Mouse (Mus musculus) liver, embryonic 15.5 days (tissue): ENCODE data around the gene Tspan1. TPM values are rescaled to one million over a fixed set of nuclear protein-coding genes. Genes with fewer than 3 reads are reported as not detected.
A peak's percentile ranks its signal among the peaks of the same experiment; 100 is the strongest.

Experiments
- ATAC-seq: fragments of 200-750 bp; cut with Nextera tagmentation; 2 replicates; pipeline ENCODE4 v1.8.0; 2017; ENCODE audit warnings: moderate number of reproducible peaks, mild to moderate bottlenecking, moderate library complexity; ENCODE audit not compliant: insufficient read depth
- H3K27ac ChIP-seq: fragments of 300-500 bp; sonication (generic); replicated peaks from 2 replicates; pipeline ENCODE4 v1.5.1; 2015; ENCODE audit warnings: mild to moderate bottlenecking, inconsistent platforms
- H3K27me3 ChIP-seq: fragments of 300-500 bp; sonication (generic); 2 replicates; pipeline ENCODE4 v1.6.1; 2015; ENCODE audit warnings: mild to moderate bottlenecking, inconsistent platforms
- H3K36me3 ChIP-seq: fragments of 300-500 bp; sonication (generic); replicated peaks from 2 replicates; pipeline ENCODE4 v1.6.1; 2015; ENCODE audit warnings: moderate library complexity, mild to moderate bottlenecking, inconsistent platforms
- H3K4me1 ChIP-seq: fragments of 300-500 bp; sonication (generic); replicated peaks from 2 replicates; pipeline ENCODE4 v1.6.1; 2015; ENCODE audit warnings: inconsistent platforms
- H3K4me2 ChIP-seq: fragments of 300-500 bp; sonication (generic); 2 replicates; pipeline ENCODE4 v1.6.1; 2015; ENCODE audit warnings: moderate library complexity, mild to moderate bottlenecking, inconsistent platforms
- H3K4me3 ChIP-seq: fragments of 300-500 bp; sonication (generic); replicated peaks from 2 replicates; pipeline ENCODE4 v1.5.1; 2015; ENCODE audit warnings: mild to moderate bottlenecking, inconsistent platforms
- H3K9ac ChIP-seq: fragments of 300-500 bp; sonication (generic); 2 replicates; pipeline ENCODE4 v1.6.1; 2015; ENCODE audit warnings: moderate library complexity, mild to moderate bottlenecking, inconsistent platforms
- H3K9me3 ChIP-seq: fragments of 300-500 bp; sonication (generic); replicated peaks from 2 replicates; pipeline ENCODE4 v1.6.1; 2016; ENCODE audit warnings: inconsistent platforms
- WGBS: fragments of 180-500 bp; shearing (Covaris S2); methylation state at CpG from one replicate; pipeline ENCODE4 v1.1.7; 2015; ENCODE audit warnings: mixed read lengths; ENCODE audit not compliant: insufficient replicate concordance; 5-methylcytosine and 5-hydroxymethylcytosine counted together
- polyA plus RNA-seq: library from polyadenylated mRNA; unstranded; fragments of >200 nt; fragmentation: Nextera tagmentation; extraction: Ambion mirVana; gene quantifications from 2 replicates; pipeline ENCODE4 v1.2.1, GENCODE M21; 2015

Gene Tspan1
- polyA plus RNA-seq, 1 experiment from 2014 or later, result not detected

GRCm38 (mm10) chr4:116143891-116144717 is 23.3 kb downstream of the Tspan1 start:
- H3K4me1 ChIP-seq, result peaks cover 11% of the 10 kb centered on the region
- H3K27me3 ChIP-seq, result peaks cover 56% of the 10 kb centered on the region
- H3K4me3 ChIP-seq, result peak overlapping the region; percentile 55
- no peaks in the 10 kb centered on the region for H3K9me3 ChIP-seq
- H3K4me2 ChIP-seq, result peak overlapping the region; percentile 79
- H3K9ac ChIP-seq, result peak overlapping the region; percentile 40; the same call in 1 of the 2 replicates
- 0 out of 2 replicates have a peak, but pooled peaks have one; percentile 34 for ATAC-seq
- H3K36me3 ChIP-seq, result no peaks in the 10 kb centered on the region
- H3K27ac ChIP-seq, result no peak overlapping the region
- WGBS, result 1% methylated on average over 47 of the region's 47 CpGs

DNA sequence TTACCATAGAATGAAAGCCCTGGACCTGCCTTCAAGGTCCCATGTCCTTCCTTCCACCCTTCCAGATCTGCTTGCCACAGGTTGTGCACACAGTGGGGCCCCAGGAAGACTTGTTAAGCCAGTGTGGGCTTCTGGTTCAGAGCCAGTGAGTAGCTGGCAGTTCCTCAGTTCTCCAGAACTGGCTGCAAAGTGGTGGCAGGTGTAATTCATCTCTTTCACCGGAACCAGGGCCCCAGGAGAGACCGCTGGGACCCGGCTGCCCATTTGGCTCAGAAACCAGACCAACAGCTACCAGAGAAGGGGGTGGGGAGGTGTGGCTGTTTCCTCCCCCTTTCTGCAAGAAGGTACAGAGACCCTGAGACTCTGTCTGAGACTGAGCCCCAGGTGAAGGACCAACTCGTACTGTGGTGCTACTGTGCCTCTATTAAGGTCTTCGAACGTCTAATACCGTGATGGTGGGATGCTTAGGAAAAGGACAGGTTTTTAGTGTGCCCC is 24.0 kb downstream of the Tspan1 start:
- H3K9ac ChIP-seq, result no peak overlapping the region
- H3K36me3 ChIP-seq, result no peaks in the 10 kb centered on the region
- H3K4me3 ChIP-seq, result peak overlapping the region; percentile 55; the same call in 1 of the 2 replicates
- peaks cover 56% of the 10 kb centered on the region for H3K27me3 ChIP-seq
- H3K9me3 ChIP-seq, result no peaks in the 10 kb centered on the region
- H3K4me2 ChIP-seq, result peak overlapping the region; percentile 79
- H3K4me1 ChIP-seq, result peaks cover 11% of the 10 kb centered on the region
- ATAC-seq, result no peak
- 8% methylated on average over 7 of the region's 7 CpGs for whole genome bisulfite sequencing
- no peak overlapping the region for H3K27ac ChIP-seq

DNA sequence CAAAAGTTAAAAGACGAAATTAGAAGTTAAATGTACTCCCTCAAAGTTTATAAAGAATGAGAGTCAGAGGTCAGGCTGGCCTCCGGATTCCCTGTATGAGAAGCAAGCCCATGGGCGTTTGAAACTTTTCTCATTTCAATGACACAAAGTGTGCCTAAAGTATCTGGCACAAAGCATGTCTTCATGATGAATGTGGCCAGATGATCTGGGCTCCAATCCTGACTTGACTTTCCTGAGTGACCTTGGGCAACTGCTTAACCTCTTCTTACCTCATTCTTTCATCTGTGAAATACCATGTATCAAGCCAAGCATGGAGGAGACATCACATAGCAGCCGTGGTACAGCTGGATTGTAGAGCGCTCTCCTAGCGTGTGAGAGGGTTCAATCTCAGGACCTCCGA is 25.1 kb downstream of the Tspan1 start:
- H3K27me3 ChIP-seq, result peaks cover 56% of the 10 kb centered on the region

DNA sequence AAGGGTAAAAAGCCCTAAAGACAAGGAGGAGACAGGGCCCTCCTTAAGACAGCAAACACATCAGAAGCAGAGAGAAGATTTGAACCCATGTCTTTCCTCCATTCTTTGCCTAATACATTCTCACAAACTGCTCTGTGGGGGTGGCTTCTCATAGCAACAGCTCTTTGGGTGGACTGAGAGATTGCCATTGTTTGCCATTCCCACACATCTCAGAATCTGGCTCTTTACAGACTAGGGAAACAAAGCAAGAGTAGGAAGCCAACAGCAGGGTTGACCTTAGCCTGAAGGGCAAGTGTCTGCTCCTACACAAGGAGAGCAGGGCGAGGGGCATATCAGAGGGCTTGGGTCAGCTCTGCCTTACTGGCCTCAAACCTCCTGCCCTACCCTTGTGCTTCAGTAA is 25.7 kb downstream of the Tspan1 start:
- H3K36me3 ChIP-seq, result no peaks in the 10 kb centered on the region
- H3K27me3 ChIP-seq, result peaks cover 56% of the 10 kb centered on the region
- 62% methylated on average over 1 of the region's 1 CpGs for WGBS
- peaks cover 11% of the 10 kb centered on the region for H3K4me1 ChIP-seq
- no peak overlapping the region for H3K27ac ChIP-seq
- ATAC-seq, result no peak
- H3K4me2 ChIP-seq, result no peak overlapping the region
- H3K4me3 ChIP-seq, result no peak overlapping the region
- H3K9ac ChIP-seq, result no peak overlapping the region
- H3K9me3 ChIP-seq, result no peaks in the 10 kb centered on the region

More for the DNA sequence above, 25.1 kb downstream of the Tspan1 start:
- 64% methylated on average over 7 of the region's 7 CpGs for WGBS
- no peak overlapping the region for H3K9ac ChIP-seq
- H3K27ac ChIP-seq, result no peak overlapping the region
- no peaks in the 10 kb centered on the region for H3K36me3 ChIP-seq
- H3K4me1 ChIP-seq, result peaks cover 11% of the 10 kb centered on the region
- no peaks in the 10 kb centered on the region for H3K9me3 ChIP-seq
- no peak for ATAC-seq
- no peak overlapping the region for H3K4me3 ChIP-seq
- H3K4me2 ChIP-seq, result no peak overlapping the region

- H3K4me1 ChIP-seq, result peaks cover 11% of the 10 kb centered on the region
- no peak overlapping the region for H3K27ac ChIP-seq
- H3K4me2 ChIP-seq, result no peak overlapping the region
- H3K9ac ChIP-seq, result no peak overlapping the region
- H3K9me3 ChIP-seq, result no peaks in the 10 kb centered on the region
- H3K4me3 ChIP-seq, result no peak overlapping the region
- no peaks in the 10 kb centered on the region for H3K36me3 ChIP-seq
- ATAC-seq, result no peak
- WGBS, result 62% methylated on average over 7 of the region's 7 CpGs
- peaks cover 56% of the 10 kb centered on the region for H3K27me3 ChIP-seq
Observed at GRCm38 (mm10) chr4:116140801-116141574, 26.4 kb downstream of the Tspan1 start.

DNA sequence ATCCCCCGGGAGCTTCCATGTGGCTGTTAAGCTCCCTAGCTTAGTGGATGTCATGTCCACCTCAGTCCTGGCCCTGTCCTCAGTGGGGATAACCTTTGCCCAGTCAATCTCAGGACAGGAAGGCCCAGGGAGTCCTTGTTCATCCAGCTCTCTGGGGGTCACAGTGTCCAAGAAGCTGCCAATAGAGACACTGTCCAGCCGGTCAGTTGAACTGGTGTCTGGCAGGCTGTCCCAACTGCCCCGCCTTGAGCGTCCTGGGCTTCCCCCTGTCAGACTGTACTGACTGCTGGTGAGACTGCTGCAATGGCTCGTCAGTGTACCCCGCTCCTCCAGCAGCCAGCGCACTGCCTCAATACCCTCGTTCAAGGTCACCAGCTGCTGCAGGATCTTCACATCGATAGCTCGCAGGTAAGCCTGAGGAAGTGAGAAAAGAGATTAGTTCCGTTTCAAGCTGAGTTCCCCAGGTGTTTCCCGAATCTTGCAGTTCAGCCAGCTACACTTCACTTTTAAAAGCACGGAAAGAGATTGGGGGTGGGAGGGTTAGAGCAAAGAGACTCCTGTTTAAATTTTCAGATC is 29.9 kb downstream of the Tspan1 start:
- Histone ChIP-seq H3K36me3 (no peaks in the 10 kb centered on the region), H3K9me3 (no peaks in the 10 kb centered on the region), H3K9ac (no peak overlapping the region), H3K4me3 (no peak overlapping the region), H3K27me3 (peaks cover 23% of the 10 kb centered on the region), H3K4me1 (no peaks in the 10 kb centered on the region), H3K27ac (no peak overlapping the region), H3K4me2 (no peak overlapping the region)
- WGBS, result 56% methylated on average over 13 of the region's 13 CpGs
- ATAC-seq, result no peak

DNA sequence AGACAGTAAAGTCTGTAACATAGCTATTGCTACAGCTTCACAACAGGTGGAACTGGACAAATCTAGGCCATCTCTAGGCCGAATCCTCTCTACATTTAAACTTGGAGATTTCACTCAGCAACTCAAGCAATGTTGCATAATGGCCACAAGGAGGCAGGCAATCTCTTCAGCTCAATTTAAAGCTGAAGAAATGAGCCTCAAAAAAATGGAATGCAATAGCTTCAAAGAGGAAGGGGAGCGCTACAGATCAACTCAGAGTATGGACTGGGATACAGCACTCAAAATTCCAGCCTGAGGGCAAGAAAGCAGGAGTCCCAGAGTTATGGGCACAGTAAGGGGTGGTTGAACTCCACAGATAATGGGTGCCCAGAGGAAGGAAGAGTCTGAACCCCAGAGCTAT is 32.4 kb downstream of the Tspan1 start:
- WGBS, result 35% methylated on average over 2 of the region's 2 CpGs
- no peaks in the 10 kb centered on the region for H3K36me3 ChIP-seq
- no peak for ATAC-seq
- H3K27me3 ChIP-seq, result no peaks in the 10 kb centered on the region
- no peaks in the 10 kb centered on the region for H3K4me1 ChIP-seq
- no peak overlapping the region for H3K27ac ChIP-seq
- no peak overlapping the region for H3K4me3 ChIP-seq
- H3K9me3 ChIP-seq, result no peaks in the 10 kb centered on the region
- H3K9ac ChIP-seq, result no peak overlapping the region
- no peak overlapping the region for H3K4me2 ChIP-seq

DNA sequence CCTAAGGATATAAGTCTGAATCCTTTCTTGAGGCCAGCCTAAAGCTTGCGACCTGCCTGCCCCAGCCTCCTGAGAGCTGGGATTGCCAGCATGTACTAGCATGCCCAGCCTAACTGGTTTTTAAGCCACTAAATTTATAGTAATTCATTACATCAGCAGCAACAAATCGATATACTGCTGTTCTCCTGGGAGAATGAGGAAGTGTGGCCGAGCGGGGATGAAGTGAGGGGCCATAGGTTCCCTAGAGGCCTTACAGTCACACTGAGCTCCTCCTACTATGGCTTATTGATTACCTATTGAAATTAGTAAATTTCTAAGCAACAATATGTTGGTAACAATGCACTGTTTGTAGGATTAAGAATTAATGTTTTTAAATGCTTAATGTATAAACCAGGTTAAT is 34.3 kb downstream of the Tspan1 start:
- Histone ChIP-seq H3K9ac (no peak overlapping the region), H3K27ac (no peak overlapping the region), H3K4me1 (no peaks in the 10 kb centered on the region), H3K4me2 (no peak overlapping the region), H3K4me3 (no peak overlapping the region), H3K27me3 (no peaks in the 10 kb centered on the region), H3K9me3 (no peaks in the 10 kb centered on the region), H3K36me3 (no peaks in the 10 kb centered on the region)
- no peak for ATAC-seq
- 51% methylated on average over 4 of the region's 4 CpGs for WGBS

GRCm38 (mm10) chr4:116127956-116128355 is 39.4 kb downstream of the Tspan1 start:
- Histone ChIP-seq H3K4me3 (no peak overlapping the region), H3K9me3 (no peaks in the 10 kb centered on the region), H3K9ac (no peak overlapping the region), H3K27me3 (no peaks in the 10 kb centered on the region), H3K27ac (no peak overlapping the region), H3K4me1 (peaks cover 28% of the 10 kb centered on the region), H3K4me2 (no peak overlapping the region), H3K36me3 (no peaks in the 10 kb centered on the region)
- no peak for ATAC-seq
- WGBS, result 74% methylated on average over 6 of the region's 6 CpGs

DNA sequence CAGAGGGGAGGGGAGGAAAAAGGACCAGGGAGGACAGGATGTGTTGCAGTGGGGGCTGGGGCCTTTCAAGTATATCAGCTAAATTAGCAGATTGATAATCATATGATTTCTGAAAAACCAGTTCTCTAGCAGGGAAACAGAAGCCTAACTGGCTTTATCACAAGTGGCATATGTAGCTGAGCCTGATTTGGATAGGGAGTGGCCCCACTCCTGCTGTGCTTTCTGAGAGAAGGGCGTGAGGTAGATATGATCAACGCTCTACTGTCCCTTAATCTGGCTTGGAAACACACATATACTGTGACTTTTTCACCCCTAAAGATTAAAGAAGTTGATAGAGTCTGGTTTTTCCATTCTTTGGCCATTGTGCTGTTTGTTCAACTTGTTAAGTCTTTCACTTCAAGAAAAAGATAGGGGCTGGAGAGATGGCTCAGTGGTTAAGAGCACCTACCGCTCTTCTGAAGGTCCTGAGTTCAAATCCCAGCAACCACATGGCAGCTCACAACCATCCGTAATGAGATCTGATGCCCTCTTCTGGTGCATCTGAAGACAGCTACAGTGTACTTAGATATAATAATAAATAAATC is 41.5 kb downstream of the Tspan1 start:
- no peak overlapping the region for H3K4me2 ChIP-seq
- no peak for ATAC-seq
- no peak overlapping the region for H3K9ac ChIP-seq
- H3K4me1 ChIP-seq, result peaks cover 45% of the 10 kb centered on the region
- no peak overlapping the region for H3K27ac ChIP-seq
- H3K9me3 ChIP-seq, result no peaks in the 10 kb centered on the region
- H3K36me3 ChIP-seq, result peaks cover 6% of the 10 kb centered on the region; the same call in 1 of the 2 replicates
- H3K4me3 ChIP-seq, result no peak overlapping the region
- H3K27me3 ChIP-seq, result no peaks in the 10 kb centered on the region
- WGBS, result 51% methylated on average over 4 of the region's 4 CpGs
